Mouse (Mus musculus): Measurements from ENCODE around the gene Haus3. TPM values are rescaled to one million over a fixed set of nuclear protein-coding genes. Genes with fewer than 3 reads are reported as not detected.

Haus3 gene
- polyA plus RNA-seq, 1 experiment from 2014 or later: 25.7 TPM

DNA sequence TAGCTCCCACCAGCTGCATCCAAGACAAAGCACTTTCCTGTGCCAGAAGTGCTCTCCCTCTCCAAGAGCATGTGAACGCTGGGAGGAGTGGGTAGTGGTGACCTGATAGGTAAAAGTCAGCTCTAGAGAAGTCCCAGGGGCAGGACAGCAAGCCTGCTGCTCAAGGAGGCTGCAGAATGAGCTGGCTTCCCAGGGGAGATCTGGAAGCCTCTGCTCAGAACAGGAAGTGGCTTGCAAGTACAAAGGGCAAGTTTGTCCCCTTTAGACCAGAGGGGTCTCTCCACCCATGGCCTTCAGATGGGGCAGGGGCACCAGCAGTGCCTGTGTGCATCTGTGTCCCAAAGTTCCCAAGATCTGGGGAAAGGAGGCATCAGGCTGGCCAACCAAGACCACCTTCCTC lies 20.2 kb upstream of the Haus3 start:
- no peaks in the 10 kb centered on the region for H3K9me3 ChIP-seq (ENCODE audit: control insufficient read depth, low read length)
- H3K36me3 ChIP-seq (ENCODE audit: control insufficient read depth, insufficient read depth, low read length): no peaks in the 10 kb centered on the region
- no peak overlapping the region for H3K27ac ChIP-seq (ENCODE audit: low read length)
- 55% methylated on average over 1 of the region's 1 CpGs for WGBS
- ATAC-seq: no peak
- H3K27me3 ChIP-seq (replicated peaks; ENCODE audit: control insufficient read depth, insufficient read depth, low read length): no peaks in the 10 kb centered on the region
- no peak overlapping the region for H3K9ac ChIP-seq (ENCODE audit: low read depth, low read length)
- no peak overlapping the region for H3K4me3 ChIP-seq (ENCODE audit: low read length)
- no peak overlapping the region for H3K4me2 ChIP-seq (ENCODE audit: low read depth, low read length)
- peaks cover 23% of the 10 kb centered on the region for H3K4me1 ChIP-seq (ENCODE audit: control insufficient read depth, insufficient read depth, low read length)

DNA sequence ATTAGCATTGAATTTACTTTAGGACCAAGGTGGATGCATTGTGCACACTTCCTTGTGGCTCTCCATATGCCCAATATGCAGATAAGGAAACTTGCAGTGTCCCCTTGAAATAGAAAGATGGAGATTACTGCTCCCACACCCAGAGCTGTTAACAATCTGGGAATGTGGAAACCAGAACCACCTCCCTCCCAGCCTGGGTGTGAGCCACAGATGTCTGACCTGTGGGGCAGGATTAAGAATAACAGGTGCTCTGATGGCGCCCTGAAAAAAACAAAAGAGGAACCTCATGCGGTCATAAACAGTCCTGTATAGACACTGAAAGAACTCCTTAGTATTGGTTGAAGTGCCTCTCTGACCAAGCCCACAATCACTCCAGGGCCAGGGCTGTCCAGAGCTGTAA lies 19.5 kb upstream of the Haus3 start:
- no peak overlapping the region for H3K27ac ChIP-seq (ENCODE audit: low read length)
- H3K4me1 ChIP-seq (ENCODE audit: control insufficient read depth, insufficient read depth, low read length): peaks cover 23% of the 10 kb centered on the region
- ATAC-seq: no peak
- no peak overlapping the region for H3K4me3 ChIP-seq (ENCODE audit: low read length)
- WGBS: 60% methylated on average over 2 of the region's 2 CpGs
- H3K4me2 ChIP-seq (ENCODE audit: low read depth, low read length): no peak overlapping the region
- no peaks in the 10 kb centered on the region for H3K27me3 ChIP-seq (replicated peaks; ENCODE audit: control insufficient read depth, insufficient read depth, low read length)
- H3K9ac ChIP-seq (ENCODE audit: low read depth, low read length): no peak overlapping the region
- H3K9me3 ChIP-seq (ENCODE audit: control insufficient read depth, low read length): no peaks in the 10 kb centered on the region
- H3K36me3 ChIP-seq (ENCODE audit: control insufficient read depth, insufficient read depth, low read length): no peaks in the 10 kb centered on the region

DNA sequence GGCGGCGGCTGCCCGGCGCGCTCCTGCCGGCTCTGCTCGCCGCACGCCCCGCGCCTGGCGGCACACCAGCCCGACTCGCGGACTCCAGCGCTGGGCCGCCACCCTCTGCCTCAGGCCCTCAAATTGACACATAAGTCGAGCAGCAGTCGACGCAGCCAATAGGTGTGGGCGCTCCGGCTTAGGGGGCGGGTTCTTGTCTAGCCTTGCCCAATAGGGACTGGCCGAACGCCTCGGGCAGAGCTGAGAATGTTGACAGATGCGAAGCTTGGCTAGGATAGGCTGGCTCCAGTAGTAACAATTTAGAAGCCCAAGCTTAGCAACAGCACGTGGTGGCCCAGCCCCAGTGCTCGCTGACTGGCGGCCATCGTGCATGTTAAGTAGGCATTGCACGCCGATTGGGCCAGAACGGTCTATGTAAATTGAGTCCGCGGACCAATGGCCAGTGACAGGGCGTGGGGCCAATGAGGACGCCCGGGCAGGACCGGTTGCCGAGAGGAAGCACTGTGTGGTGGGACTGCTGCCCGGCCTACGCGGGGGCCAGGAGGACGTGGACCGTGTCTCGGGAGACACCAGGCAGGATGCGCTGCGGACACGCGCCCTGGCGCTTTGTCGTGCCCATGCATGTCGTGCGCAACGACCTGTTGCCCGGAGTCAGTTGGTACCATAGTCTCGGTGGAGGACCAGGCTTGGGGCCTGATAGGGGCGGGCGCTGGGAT lies 18.4 kb upstream of the Haus3 start, which contains the start of gene Mxd4:
Mxd4 (minus strand) TSS at position 120 of the 716 bp plus-strand sequence.
- H3K4me1 ChIP-seq (ENCODE audit: control insufficient read depth, insufficient read depth, low read length): peaks cover 23% of the 10 kb centered on the region
- peak within 1 kb of the TSS; percentile 78 for H3K4me2 ChIP-seq (ENCODE audit: low read depth, low read length)
- under 1% methylated on average over 60 of the region's 60 CpGs for WGBS
- H3K9ac ChIP-seq (ENCODE audit: low read depth, low read length): peak within 1 kb of the TSS; percentile 90
- H3K27ac ChIP-seq (ENCODE audit: low read length): peak within 1 kb of the TSS; percentile 94
- H3K4me3 ChIP-seq (ENCODE audit: low read length): peak within 1 kb of the TSS; percentile 96
- H3K36me3 ChIP-seq (ENCODE audit: control insufficient read depth, insufficient read depth, low read length): no peaks in the 10 kb centered on the region
- H3K27me3 ChIP-seq (replicated peaks; ENCODE audit: control insufficient read depth, insufficient read depth, low read length): no peaks in the 10 kb centered on the region
- no peaks in the 10 kb centered on the region for H3K9me3 ChIP-seq (ENCODE audit: control insufficient read depth, low read length)
- ATAC-seq: peak; percentile 98

DNA sequence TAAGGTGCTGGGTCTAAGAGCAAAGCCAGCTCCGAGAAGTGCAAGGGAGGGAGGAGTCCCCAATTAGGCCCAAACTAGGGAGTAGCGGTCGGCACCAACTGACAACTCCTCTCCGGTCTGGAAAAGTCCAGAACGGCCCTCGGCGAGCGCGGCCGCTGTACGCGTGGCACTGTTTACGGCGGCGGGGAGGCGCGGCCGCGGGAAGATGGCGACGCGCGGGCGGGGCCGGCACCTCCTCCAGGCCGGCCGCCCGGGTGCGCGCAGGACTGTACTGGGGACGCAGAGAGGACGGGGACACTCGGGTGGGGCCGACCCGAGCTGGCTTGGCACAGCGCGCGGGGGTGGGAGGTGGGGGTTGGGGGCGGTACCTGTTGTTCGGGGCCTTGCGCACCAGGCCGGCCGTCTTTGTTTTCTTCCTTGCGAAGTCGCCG lies 17.6 kb upstream of the Haus3 start:
- Histone ChIP-seq H3K4me3 (ENCODE audit: low read length) (peak overlapping the region; percentile 96), H3K4me1 (ENCODE audit: control insufficient read depth, insufficient read depth, low read length) (peaks cover 23% of the 10 kb centered on the region), H3K36me3 (ENCODE audit: control insufficient read depth, insufficient read depth, low read length) (no peaks in the 10 kb centered on the region), H3K9me3 (ENCODE audit: control insufficient read depth, low read length) (no peaks in the 10 kb centered on the region), H3K27ac (ENCODE audit: low read length) (peak overlapping the region; percentile 94), H3K4me2 (ENCODE audit: low read depth, low read length) (peak overlapping the region; percentile 76), H3K9ac (ENCODE audit: low read depth, low read length) (peak overlapping the region; percentile 90), H3K27me3 (replicated peaks; ENCODE audit: control insufficient read depth, insufficient read depth, low read length) (no peaks in the 10 kb centered on the region)
- WGBS: under 1% methylated on average over 46 of the region's 46 CpGs
- ATAC-seq: peak; percentile 22

DNA sequence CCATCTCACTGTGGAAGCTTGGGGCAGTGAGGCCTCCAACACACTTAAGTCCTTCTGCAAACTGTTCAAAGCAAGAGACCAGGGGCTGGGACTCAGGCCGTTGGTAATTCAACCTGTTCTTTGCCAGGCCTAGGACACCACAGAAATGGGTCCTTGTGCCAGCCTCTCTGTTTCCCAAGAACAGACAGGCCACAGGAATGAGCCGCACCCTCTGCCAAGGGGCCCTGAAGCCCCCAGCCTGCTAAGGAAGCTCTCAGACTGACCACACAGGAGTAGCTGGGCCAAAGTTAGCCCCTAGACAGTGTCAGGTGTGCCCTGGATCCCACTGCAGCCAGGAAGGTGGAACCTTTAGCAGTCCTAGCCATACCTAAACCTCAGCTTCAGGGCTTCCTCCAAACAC lies 17.1 kb upstream of the Haus3 start:
- Histone ChIP-seq H3K27me3 (replicated peaks; ENCODE audit: control insufficient read depth, insufficient read depth, low read length) (no peaks in the 10 kb centered on the region), H3K4me2 (ENCODE audit: low read depth, low read length) (peak overlapping the region; percentile 76), H3K4me3 (ENCODE audit: low read length) (peak overlapping the region; percentile 96), H3K4me1 (ENCODE audit: control insufficient read depth, insufficient read depth, low read length) (peaks cover 28% of the 10 kb centered on the region), H3K9ac (ENCODE audit: low read depth, low read length) (peak overlapping the region; percentile 90), H3K9me3 (ENCODE audit: control insufficient read depth, low read length) (no peaks in the 10 kb centered on the region), H3K27ac (ENCODE audit: low read length) (peak overlapping the region; percentile 94), H3K36me3 (ENCODE audit: control insufficient read depth, insufficient read depth, low read length) (no peaks in the 10 kb centered on the region)
- no peak for ATAC-seq
- 57% methylated on average over 2 of the region's 2 CpGs for WGBS

DNA sequence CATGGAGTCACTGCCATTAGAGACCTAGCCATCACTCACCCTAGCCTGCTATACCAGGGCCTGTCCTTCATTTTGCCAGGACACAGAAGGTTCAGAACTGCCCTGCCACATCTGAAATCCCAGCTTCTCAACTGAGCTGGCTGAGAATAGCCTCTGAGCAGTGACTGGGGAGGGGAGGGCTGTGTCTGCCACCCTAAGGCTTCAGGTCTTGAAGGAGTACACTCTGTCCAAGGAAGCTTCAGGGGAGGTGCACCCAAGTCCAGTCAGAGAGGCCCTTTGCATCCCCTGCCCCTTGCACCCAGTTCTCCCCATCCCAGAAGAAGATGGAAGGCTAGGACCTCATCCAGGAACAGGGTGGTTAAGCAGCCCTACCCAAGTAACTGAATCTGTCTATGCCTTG lies 16.5 kb upstream of the Haus3 start:
- H3K9ac ChIP-seq (ENCODE audit: low read depth, low read length): peak overlapping the region; percentile 90
- peak overlapping the region; percentile 96 for H3K4me3 ChIP-seq (ENCODE audit: low read length)
- peaks cover 31% of the 10 kb centered on the region for H3K4me1 ChIP-seq (ENCODE audit: control insufficient read depth, insufficient read depth, low read length)
- peak overlapping the region; percentile 76 for H3K4me2 ChIP-seq (ENCODE audit: low read depth, low read length)
- no peak overlapping the region for H3K27ac ChIP-seq (ENCODE audit: low read length)
- H3K27me3 ChIP-seq (replicated peaks; ENCODE audit: control insufficient read depth, insufficient read depth, low read length): no peaks in the 10 kb centered on the region
- H3K9me3 ChIP-seq (ENCODE audit: control insufficient read depth, low read length): no peaks in the 10 kb centered on the region
- no peaks in the 10 kb centered on the region for H3K36me3 ChIP-seq (ENCODE audit: control insufficient read depth, insufficient read depth, low read length)
- no peak for ATAC-seq

DNA sequence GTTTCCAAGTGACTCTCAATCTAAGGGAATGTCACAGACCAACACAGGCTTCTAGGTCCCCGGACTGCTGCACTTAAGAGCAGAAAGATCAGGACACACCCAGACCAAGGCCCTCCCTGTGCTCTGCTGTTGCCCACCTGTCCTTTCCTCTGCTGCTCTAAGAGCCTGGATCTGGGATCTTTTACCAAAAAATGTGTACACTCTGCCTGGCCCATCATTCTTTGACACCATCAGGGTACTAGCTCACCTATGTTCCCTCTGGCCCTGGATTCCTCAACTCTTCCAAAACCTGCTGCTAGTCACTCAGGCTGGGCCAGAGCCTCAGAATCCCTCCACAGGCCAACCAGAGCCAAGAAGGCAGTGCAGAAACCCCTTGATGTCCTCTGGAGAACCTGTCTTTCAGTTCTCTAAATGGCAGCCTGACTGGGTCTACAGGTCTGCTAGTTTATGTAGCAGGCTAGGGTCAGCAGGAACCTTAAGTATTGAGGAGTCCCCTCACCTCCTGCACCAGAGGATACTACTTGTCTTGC lies 15.8 kb upstream of the Haus3 start:
- H3K27ac ChIP-seq (ENCODE audit: low read length): no peak overlapping the region
- no peak for ATAC-seq
- H3K9me3 ChIP-seq (ENCODE audit: control insufficient read depth, low read length): no peaks in the 10 kb centered on the region
- peak overlapping the region; percentile 9; the same call in 1 of the 2 replicates for H3K9ac ChIP-seq (ENCODE audit: low read depth, low read length)
- H3K36me3 ChIP-seq (ENCODE audit: control insufficient read depth, insufficient read depth, low read length): no peaks in the 10 kb centered on the region
- WGBS: 87% methylated on average over 1 of the region's 1 CpGs
- no peaks in the 10 kb centered on the region for H3K27me3 ChIP-seq (replicated peaks; ENCODE audit: control insufficient read depth, insufficient read depth, low read length)
- H3K4me1 ChIP-seq (ENCODE audit: control insufficient read depth, insufficient read depth, low read length): peaks cover 31% of the 10 kb centered on the region
- 0 out of 2 replicates have a peak overlapping the region, but pooled peaks have one; percentile 5 for H3K4me2 ChIP-seq (ENCODE audit: low read depth, low read length)
- H3K4me3 ChIP-seq (ENCODE audit: low read length): no peak overlapping the region

DNA sequence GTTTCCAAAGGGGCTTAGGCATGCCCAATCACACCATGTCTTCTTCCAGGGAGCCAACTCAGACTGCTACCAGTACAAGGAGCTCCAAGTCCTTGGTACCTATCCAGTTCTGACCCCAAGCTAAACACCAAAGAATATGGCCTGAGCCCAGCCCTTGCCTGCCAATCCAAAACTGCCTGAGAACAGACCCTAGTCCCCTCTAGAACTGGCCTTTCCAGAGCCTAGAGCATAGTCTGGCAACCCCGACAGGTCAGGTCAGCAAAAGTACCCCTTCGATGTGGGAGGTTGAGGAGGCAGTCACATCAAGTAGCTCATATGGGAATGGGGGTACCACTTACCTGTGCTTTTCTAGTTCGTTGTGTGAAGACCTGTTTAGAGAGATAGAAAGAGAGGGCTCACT lies 14.6 kb upstream of the Haus3 start:
- WGBS: 95% methylated on average over 3 of the region's 3 CpGs
- H3K27ac ChIP-seq (ENCODE audit: low read length): no peak overlapping the region
- no peak for ATAC-seq
- H3K4me3 ChIP-seq (ENCODE audit: low read length): no peak overlapping the region
- H3K9me3 ChIP-seq (ENCODE audit: control insufficient read depth, low read length): no peaks in the 10 kb centered on the region
- H3K9ac ChIP-seq (ENCODE audit: low read depth, low read length): no peak overlapping the region
- no peaks in the 10 kb centered on the region for H3K36me3 ChIP-seq (ENCODE audit: control insufficient read depth, insufficient read depth, low read length)
- H3K27me3 ChIP-seq (replicated peaks; ENCODE audit: control insufficient read depth, insufficient read depth, low read length): no peaks in the 10 kb centered on the region
- H3K4me1 ChIP-seq (ENCODE audit: control insufficient read depth, insufficient read depth, low read length): peaks cover 31% of the 10 kb centered on the region
- no peak overlapping the region for H3K4me2 ChIP-seq (ENCODE audit: low read depth, low read length)

DNA sequence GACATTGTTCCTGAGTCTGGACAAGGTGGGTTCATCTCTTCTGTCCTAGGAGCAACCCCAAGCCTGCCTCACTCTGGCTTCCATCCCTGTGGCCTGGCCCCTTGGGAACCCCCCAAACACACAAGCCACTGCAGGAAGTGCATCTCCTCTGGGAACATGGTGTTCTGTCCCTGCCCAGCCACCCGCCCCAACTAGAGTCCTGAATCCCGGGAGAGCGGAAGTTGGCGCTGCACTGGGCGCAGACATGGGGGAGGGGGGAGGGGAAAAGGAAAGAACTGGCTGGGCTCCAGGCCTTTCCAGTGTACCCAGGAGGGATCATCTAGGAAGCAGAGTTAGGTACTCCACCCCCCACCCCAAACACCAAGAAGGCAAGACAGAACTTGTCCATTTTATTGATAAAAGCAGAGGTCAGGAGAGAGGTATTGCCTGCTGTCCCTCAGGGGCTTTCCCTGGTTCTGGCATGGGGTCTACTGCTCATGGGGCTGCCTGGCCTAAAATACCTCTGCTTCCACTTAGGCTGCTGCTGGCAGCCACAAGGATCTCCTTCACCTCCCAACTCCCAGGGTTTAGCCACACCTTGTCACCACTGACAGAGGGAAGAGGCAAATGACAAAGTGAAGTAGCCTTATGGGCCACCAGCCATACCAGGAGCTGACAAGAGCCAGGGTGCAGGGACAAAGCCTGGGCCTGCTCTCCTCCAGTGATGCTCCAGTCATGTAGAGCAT lies 14.0 kb upstream of the Haus3 start:
- peaks cover 28% of the 10 kb centered on the region for H3K4me1 ChIP-seq (ENCODE audit: control insufficient read depth, insufficient read depth, low read length)
- 62% methylated on average over 5 of the region's 5 CpGs for WGBS
- H3K4me2 ChIP-seq (ENCODE audit: low read depth, low read length): no peak overlapping the region
- no peak overlapping the region for H3K4me3 ChIP-seq (ENCODE audit: low read length)
- H3K36me3 ChIP-seq (ENCODE audit: control insufficient read depth, insufficient read depth, low read length): no peaks in the 10 kb centered on the region
- H3K9me3 ChIP-seq (ENCODE audit: control insufficient read depth, low read length): no peaks in the 10 kb centered on the region
- H3K27me3 ChIP-seq (replicated peaks; ENCODE audit: control insufficient read depth, insufficient read depth, low read length): no peaks in the 10 kb centered on the region
- H3K27ac ChIP-seq (ENCODE audit: low read length): no peak overlapping the region
- no peak for ATAC-seq
- H3K9ac ChIP-seq (ENCODE audit: low read depth, low read length): no peak overlapping the region
